Mouse (Mus musculus): ENCODE results near the gene Lnx1.

The Lnx1 gene

GRCm38 (mm10) chr5:74649122-74649521 lies 53.6 kb downstream of the Lnx1 start:
- no peak for DNase-seq (ENCODE audit: low spot score in 2 of 2)

DNA sequence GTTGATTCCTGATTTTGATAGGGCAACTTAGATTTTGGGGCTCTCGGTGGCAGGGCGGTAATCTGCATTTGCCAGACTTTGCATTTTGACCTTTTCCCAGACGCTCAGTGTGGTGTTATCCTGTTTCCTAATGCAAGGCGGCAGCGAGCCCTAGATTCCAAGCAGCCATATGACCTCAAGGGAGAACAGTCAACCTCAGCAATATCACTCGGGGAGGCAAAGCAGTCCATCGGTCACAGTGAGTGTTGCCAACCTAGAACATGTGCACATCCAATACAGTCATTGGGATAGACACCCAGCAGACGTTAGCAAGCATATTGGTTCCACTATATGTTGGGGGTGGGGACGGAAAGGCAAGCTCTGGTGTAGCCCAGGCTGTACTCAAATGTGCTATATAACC lies 54.5 kb downstream of the Lnx1 start:
- DNase-seq (ENCODE audit: low spot score in 2 of 2): no peak

- DNase-seq (ENCODE audit: low spot score in 2 of 2): no peak
These were observed 55.1 kb downstream of the Lnx1 start for GRCm38 (mm10) chr5:74647584-74647984.

- DNase-seq (ENCODE audit: low spot score in 2 of 2): no peak
These were observed 60.4 kb downstream of the Lnx1 start for GRCm38 (mm10) chr5:74642291-74642690.

- DNase-seq (ENCODE audit: low spot score in 2 of 2): peak in 1 of 2 experiments; percentile 4
These were observed 61.7 kb downstream of the Lnx1 start for GRCm38 (mm10) chr5:74641000-74641399.

- no peak for DNase-seq (ENCODE audit: low spot score in 2 of 2)
These were observed 62.2 kb downstream of the Lnx1 start for GRCm38 (mm10) chr5:74640504-74640903.

DNA sequence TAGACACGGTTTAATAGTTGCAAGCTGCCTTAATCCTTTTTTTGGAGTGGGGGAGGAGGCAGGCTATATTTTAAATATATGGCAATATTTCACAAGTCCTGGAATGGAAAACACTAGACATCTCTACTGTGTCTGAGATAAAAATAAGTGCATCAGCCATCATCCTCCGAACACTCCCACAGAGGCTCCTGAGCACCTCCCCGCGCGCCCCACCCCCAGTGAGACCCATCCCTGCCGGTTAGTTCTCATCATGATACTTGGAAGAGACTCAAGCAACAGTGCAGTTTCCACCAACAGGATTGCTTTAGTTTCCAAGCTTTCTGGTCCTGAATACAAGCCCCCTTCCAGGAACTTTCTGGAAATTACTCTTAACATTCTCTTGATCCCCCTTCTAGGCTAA lies 63.2 kb downstream of the Lnx1 start:
- DNase-seq (ENCODE audit: low spot score in 2 of 2): no peak

DNA sequence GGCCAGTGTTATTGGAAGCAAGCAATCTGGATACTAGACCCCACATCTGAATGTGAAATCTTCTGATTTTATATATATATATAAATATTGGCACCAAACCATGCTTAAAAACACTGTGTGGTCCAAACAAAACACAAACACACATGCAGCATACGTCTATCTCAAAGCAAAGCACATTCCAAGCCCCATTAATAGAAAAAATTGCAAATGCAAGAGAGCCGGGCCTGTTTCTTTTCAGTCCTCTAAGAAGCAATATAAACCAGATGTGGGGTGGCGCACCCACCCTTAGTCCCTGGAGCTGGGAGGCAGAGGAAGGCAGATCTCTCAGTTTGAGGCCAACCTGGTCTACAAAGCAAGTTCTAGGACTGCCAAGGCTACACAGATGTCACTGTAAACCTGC lies 68.3 kb downstream of the Lnx1 start:
- no peak for DNase-seq (ENCODE audit: low spot score in 2 of 2)

DNA sequence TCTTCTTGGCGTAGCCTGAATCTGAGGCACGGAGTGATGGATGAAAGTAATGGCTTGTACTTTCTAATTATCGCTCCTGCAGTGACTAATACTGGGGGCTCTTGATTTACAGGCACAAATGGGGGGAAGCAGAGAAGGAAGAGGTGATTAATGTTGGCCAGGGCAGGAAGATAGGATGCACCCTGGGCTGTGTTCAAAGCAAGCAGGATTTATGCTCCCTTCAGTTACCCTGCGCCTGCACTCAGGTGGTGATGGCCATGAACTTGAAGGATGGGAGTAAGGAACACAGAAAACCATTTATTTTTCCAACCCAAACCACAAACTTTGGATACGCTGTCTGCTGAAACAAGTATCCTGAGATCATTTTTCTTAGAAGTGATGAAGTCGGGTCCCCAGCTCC lies 69.3 kb downstream of the Lnx1 start:
- DNase-seq (ENCODE audit: low spot score in 2 of 2): no peak

DNA sequence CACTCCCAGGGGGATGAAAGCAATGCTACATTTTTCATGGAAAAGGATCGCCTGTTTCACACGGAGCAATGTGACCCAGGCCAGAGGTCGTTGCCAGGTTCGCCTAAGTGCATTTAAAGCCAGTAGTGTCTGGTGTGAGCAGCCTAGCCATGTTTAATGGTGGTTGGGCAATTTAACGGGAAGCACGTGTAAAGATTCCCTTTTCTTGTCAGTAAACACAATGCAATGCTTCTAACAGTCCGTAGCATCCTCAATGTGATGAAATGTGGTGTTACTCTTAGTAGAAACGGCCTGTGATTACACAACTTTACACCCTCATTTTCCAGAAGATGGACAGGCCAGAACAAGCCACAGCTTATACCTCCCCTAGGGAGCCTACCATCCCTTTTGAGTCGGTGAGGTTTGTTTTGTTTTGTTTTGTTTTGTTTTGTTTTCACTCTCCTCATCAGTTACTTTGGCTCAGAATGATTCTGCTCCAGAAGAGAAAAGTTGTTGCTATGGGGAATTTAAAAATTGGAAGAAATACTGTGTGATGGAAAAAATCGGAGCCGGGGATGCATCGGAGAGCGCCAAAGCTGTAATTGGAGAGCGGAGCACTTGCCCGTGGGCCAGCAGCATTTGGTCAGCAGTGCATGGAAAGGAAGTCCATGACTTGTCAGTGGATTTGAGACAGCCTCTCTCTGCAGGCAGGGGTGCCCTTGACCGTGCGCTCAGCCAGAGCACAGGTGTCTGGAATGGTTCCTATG lies 70.2 kb downstream of the Lnx1 start:
- no peak for DNase-seq (ENCODE audit: low spot score in 2 of 2)

- DNase-seq (ENCODE audit: low spot score in 2 of 2): no peak
These were observed 74.7 kb downstream of the Lnx1 start for GRCm38 (mm10) chr5:74628001-74628400.

GRCm38 (mm10) chr5:74624385-74624784 lies 78.3 kb downstream of the Lnx1 start:
- no peak for DNase-seq (ENCODE audit: low spot score in 2 of 2)

DNA sequence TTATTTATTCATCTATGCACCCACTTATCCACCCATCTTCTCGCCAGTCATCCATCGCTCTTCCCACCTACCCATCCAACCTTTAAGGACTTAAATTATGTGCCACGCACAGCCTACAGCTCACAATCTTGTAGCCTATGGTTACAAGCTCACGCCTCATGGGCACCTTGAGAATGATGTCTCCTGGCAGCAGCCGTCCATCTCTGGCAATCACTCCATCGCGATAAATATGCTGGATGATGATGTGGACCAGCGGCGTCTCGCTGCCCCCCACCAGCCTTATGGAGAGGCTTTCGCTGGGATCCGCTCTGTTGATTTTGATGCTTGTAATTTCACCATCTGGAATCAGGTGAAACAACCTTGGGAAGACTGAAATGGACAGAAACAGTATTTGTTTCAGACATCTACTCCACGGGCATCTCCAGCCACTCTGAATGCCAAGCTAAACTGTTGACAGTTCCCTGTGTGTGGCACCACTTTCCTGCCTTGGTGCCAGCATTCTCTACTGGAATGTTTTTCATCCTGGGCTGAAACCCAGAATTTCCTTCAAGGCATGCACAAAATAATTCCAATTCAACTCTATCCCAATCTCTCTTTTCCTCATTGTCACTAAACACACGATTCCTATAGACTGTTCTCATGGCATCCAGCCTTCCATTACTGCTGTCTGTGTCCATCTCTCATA lies 79.3 kb downstream of the Lnx1 start:
- DNase-seq (ENCODE audit: low spot score in 2 of 2): no peak

GRCm38 (mm10) chr5:74621691-74622470 lies 80.8 kb downstream of the Lnx1 start:
- DNase-seq (ENCODE audit: low spot score in 2 of 2): no peak

DNA sequence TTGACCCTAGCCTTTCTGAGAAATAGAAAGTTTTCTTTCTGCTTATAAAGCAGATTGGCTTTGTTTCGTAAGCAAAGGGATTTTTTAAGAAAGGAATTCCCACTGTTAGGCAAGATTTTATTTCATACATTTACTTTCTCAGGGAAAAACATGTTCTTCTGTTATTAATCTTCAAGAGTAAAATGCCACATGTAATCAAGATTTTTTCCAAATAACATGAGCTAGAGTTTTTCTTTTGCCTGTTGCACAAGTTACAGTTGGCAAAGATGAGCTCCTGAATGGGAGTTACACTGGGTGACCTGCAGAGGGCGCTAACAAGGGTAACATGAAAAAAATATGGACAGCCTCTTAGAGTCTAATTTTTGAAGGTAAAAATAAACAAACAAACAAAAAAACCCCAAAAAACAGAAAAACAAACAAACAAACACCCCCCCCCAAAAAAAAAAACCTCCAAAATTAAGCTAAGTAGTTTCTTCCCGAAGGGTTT lies 84.1 kb downstream of the Lnx1 start:
- no peak for DNase-seq (ENCODE audit: low spot score in 2 of 2)

DNA sequence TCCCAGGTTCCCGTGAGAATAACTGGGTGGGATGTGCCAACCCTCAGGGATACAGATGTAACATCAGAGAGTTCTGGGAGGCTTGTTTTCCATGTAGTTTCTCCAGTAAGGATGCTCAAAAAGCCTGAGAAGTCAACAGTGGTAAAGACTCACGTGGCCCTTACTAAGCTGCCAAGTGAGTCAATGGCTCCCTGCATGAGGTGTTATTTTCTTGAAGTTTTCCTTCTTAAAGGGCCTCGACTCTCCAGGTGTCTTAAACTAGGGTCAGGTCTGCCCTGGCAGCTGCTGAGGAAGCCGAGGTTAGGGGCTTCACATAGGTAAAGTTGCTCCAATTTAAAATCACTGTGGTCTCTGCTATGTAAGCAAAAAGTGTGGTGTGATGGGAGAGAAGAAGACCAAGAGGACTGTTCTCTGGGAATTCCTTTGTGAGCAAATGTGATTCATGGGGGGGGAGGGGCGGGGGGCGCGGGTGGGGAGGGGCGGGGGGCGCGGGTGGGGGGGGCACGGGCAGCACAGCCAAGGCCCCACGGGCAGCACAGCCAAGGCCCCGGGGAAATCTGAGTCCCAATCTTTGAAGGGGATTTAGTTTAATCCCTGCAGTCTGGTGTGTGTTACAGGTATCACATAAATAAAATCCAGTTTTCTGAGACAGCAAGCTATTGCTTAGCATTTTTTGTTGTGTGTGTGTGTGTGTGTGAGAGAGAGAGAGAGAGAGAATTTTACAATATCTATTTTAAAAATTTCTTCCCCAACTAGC lies 84.7 kb downstream of the Lnx1 start:
- DNase-seq (ENCODE audit: low spot score in 2 of 2): no peak

GRCm38 (mm10) chr5:74613491-74614151 lies 89.1 kb downstream of the Lnx1 start:
- DNase-seq (ENCODE audit: low spot score in 2 of 2): no peak

- DNase-seq (ENCODE audit: low spot score in 2 of 2): no peak
These were observed 90.0 kb downstream of the Lnx1 start for GRCm38 (mm10) chr5:74612713-74613112.

- DNase-seq (ENCODE audit: low spot score in 2 of 2): no peak
These were observed 92.2 kb downstream of the Lnx1 start for GRCm38 (mm10) chr5:74610511-74610910.

DNA sequence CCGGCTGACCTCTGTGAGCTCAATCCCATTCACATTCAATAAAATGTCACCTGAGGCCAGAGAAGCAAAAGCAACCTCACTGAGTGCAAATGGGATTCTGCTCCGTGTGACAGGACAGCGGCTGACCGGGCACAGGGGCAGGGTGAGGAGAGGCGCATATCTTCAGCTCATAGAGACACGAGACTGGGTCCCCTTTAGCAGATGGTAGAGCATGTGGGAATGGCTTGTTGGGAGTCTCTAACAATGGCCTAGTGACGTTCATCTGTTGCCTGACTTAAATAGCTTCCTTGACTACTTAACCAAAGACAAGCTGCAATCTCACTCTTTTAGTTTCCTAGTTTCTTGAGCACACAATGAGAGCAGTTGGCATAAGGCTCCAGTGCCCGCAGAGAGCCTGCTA lies 96.5 kb downstream of the Lnx1 start:
- DNase-seq (ENCODE audit: low spot score in 2 of 2): no peak

DNA sequence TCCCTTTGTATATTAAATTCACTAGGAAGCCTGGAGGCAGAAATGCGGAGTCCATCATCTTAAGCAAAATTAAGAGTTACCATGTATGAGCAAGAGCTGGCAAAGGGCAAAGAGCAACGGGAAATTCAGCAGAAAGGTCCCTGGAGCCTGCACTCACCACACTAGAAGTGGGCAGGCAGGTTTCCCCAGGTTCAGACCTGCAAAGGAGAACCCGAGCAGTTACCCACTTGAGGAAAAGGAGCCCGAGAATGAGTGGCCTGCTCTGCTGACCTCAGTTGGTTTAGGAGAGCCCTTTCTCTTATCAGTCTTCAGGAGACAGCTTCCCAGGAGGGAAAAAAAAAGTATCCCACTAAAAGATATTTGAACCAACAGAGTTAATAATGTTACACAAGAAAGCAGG lies 99.4 kb downstream of the Lnx1 start:
- DNase-seq (ENCODE audit: low spot score in 2 of 2): no peak
